Mouse (Mus musculus): ENCODE measurements around the gene Imp4. TPM values are rescaled to one million over a fixed set of nuclear protein-coding genes. Genes with fewer than 3 reads are reported as not detected.

Imp4 gene
- 32.4 and 34.6 TPM in 2 replicates for polyA plus RNA-seq (2012; rRNA removed)

DNA sequence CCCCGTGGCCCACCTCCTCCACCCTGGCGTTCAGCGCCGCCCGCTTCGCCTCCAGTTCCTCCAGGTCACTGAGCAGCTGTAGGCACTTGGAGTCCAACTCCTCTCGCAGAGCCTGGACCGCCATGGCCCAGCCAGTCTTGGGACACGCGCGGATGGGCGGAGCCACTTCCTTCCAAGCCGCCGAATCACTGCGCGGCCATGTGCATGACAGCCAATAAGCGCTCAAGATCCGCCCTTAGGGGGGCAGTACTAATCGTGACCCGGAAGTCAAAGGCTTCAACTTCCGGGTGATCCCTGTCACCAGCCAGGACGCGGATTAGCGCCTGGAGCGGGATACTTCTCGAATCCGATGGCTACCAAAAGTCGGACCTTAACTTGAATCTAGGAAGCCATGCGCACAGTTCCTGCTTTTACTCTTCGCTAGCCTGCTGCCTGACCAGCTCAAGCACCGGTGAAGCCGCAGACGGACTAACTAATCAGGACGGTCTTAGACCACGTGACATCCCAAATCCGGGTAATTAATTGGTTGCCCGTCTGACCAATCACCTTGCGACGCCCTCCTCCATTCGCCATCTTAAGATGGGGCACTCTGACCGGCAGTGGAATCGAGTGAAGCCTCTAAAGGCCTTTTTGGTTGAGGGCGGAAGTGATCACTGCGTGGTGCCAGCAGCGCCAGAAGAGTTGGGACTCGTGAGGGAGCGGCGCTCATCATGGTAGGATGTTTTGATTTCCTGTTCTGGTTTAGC, at the start of gene Imp4, which contains the start of gene Ccdc115:
Gene Imp4, plus strand, starts transcription at position 637 of the 746 bp plus-strand sequence.
Gene Ccdc115, minus strand, starts transcription at position 458 of the 746 bp plus-strand sequence.
- TF ChIP-seq POLR2A (IDR thresholded peaks at IDR 0.05; ENCODE audit: borderline replicate concordance, extremely low read depth, insufficient read depth, insufficient read length, poor library complexity, severe bottlenecking) (peak; percentile 64; the same call in 1 of the 2 replicates), CTCF (IDR thresholded peaks at IDR 0.05; ENCODE audit: borderline replicate concordance, extremely low read depth, insufficient read depth, insufficient read length) (no peak)
- peak; percentile 100 for DNase-seq (ENCODE audit: low read depth)

DNA sequence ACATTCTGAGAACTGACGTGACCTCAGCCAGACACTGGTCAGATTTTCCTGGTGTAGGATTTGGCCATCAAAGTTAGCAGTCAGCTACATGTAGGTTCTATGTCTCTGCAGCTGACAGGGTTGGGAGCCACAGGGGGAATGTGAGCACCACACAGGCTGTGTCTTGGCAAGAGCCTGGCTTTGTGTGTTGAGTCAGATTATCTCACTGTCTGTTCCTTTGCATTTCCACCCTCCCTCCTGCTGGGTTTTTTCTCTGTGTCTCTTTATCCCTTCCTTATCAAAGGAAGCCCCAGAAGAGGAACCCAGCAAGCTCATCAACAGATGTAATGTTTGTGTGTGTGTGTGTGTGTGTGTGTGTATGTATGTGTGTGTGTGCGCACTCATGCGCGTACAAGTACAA, 43.3 kb upstream of the Imp4 start:
- peak; percentile 75 for DNase-seq (ENCODE audit: low read depth)
- TF ChIP-seq POLR2A (IDR thresholded peaks at IDR 0.05; ENCODE audit: borderline replicate concordance, extremely low read depth, insufficient read depth, insufficient read length, poor library complexity, severe bottlenecking) (no peak), CTCF (IDR thresholded peaks at IDR 0.05; ENCODE audit: borderline replicate concordance, extremely low read depth, insufficient read depth, insufficient read length) (no peak)

GRCm38 (mm10) chr1:34399182-34399953, 40.3 kb upstream of the Imp4 start:
- TF ChIP-seq POLR2A (IDR thresholded peaks at IDR 0.05; ENCODE audit: borderline replicate concordance, extremely low read depth, insufficient read depth, insufficient read length, poor library complexity, severe bottlenecking) (no peak), CTCF (IDR thresholded peaks at IDR 0.05; ENCODE audit: borderline replicate concordance, extremely low read depth, insufficient read depth, insufficient read length) (no peak)
- DNase-seq (ENCODE audit: low read depth), result peak; percentile 85

DNA sequence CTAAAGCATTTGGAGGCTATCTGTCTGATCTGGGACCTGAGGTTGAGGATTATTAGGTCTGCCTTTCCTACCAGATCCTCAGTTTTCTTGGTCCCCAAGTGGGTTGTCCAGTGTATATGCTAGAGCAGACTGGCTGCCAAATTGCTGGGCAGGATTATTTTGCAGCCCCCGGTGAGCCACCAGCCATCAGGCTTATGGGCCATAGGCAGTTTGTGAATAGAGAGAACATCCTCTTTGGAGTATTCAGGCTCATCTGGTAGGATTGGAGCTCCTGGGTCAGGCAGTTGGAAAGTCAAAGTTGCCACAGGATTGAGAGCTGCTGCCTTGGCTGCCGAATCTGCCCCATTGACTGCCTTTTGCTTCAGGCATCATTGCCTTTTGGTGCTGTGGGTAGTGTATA, 11.2 kb upstream of the Imp4 start:
- no peak for DNase-seq (ENCODE audit: low read depth)
- TF ChIP-seq POLR2A (IDR thresholded peaks at IDR 0.05; ENCODE audit: borderline replicate concordance, extremely low read depth, insufficient read depth, insufficient read length, poor library complexity, severe bottlenecking) (no peak), CTCF (IDR thresholded peaks at IDR 0.05; ENCODE audit: borderline replicate concordance, extremely low read depth, insufficient read depth, insufficient read length) (no peak)

DNA sequence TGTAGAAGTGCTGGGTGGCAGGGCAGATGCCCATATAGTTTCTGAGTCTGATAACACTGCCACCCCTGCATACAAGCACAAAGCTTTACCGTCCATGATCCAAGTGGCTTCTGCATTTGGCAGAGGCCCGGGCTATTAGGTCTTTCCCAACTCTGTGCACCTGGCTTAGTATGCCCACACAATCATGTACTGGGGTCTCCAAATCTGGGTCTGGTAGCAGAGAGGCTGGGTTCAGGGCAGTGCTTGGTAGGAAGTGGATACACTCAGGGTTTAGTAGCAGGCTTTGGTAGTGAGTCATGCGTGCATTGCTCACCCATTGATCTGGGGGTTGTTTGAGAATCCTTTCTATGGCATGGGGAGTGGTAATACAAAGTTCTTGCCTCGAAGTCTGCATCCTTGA, 10.4 kb upstream of the Imp4 start:
- TF ChIP-seq CTCF (IDR thresholded peaks at IDR 0.05; ENCODE audit: borderline replicate concordance, extremely low read depth, insufficient read depth, insufficient read length) (no peak), POLR2A (IDR thresholded peaks at IDR 0.05; ENCODE audit: borderline replicate concordance, extremely low read depth, insufficient read depth, insufficient read length, poor library complexity, severe bottlenecking) (no peak)
- no peak for DNase-seq (ENCODE audit: low read depth)

DNA sequence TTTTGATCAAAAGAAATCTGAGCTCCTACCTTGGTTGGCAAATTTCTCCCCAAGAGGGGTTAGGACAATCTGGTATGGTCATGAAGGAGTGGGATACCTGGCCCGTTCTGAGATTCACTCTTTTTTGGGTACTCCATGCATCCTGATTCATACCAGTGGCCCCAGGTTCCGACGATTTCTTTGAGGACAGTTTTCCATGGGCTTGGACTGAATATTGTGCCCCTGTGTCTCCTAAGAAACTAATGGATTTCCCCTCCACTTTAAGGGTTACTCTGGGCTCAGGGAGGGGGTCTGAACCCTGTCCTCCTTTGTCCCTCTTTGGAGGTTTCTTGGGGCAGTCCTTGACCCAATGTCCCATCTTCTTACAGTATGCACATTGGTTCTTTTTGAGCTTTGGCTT, 8.7 kb upstream of the Imp4 start:
- no peak for DNase-seq (ENCODE audit: low read depth)
- TF ChIP-seq POLR2A (IDR thresholded peaks at IDR 0.05; ENCODE audit: borderline replicate concordance, extremely low read depth, insufficient read depth, insufficient read length, poor library complexity, severe bottlenecking) (no peak), CTCF (IDR thresholded peaks at IDR 0.05; ENCODE audit: borderline replicate concordance, extremely low read depth, insufficient read depth, insufficient read length) (no peak)

DNA sequence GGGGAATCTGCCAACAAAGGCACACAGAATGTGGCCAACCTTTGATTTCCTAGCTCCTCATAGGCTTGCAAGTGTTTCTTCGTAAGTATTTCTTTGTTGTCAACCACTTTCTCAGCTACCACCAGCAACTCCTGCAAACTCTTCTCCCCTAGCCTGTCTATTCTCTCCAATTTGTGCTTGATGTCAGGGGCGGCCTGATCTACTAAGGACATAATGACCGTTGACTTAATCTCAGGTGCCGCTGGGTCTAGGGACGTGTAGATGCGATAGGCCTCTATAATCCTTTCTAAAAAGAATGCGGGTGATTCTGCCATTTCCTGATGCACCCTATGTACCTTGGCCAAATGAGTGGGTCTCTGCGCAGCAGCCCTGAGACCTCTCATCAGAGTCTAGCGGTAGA, 8.2 kb upstream of the Imp4 start:
- DNase-seq (ENCODE audit: low read depth), result no peak
- TF ChIP-seq CTCF (IDR thresholded peaks at IDR 0.05; ENCODE audit: borderline replicate concordance, extremely low read depth, insufficient read depth, insufficient read length) (no peak), POLR2A (IDR thresholded peaks at IDR 0.05; ENCODE audit: borderline replicate concordance, extremely low read depth, insufficient read depth, insufficient read length, poor library complexity, severe bottlenecking) (no peak)

GRCm38 (mm10) chr1:34432411-34432775, 7.3 kb upstream of the Imp4 start:
- no peak for DNase-seq (ENCODE audit: low read depth)
- no peak for TF ChIP-seq POLR2A (IDR thresholded peaks at IDR 0.05; ENCODE audit: borderline replicate concordance, extremely low read depth, insufficient read depth, insufficient read length, poor library complexity, severe bottlenecking)
- TF ChIP-seq CTCF (IDR thresholded peaks at IDR 0.05; ENCODE audit: borderline replicate concordance, extremely low read depth, insufficient read depth, insufficient read length), result no peak

DNA sequence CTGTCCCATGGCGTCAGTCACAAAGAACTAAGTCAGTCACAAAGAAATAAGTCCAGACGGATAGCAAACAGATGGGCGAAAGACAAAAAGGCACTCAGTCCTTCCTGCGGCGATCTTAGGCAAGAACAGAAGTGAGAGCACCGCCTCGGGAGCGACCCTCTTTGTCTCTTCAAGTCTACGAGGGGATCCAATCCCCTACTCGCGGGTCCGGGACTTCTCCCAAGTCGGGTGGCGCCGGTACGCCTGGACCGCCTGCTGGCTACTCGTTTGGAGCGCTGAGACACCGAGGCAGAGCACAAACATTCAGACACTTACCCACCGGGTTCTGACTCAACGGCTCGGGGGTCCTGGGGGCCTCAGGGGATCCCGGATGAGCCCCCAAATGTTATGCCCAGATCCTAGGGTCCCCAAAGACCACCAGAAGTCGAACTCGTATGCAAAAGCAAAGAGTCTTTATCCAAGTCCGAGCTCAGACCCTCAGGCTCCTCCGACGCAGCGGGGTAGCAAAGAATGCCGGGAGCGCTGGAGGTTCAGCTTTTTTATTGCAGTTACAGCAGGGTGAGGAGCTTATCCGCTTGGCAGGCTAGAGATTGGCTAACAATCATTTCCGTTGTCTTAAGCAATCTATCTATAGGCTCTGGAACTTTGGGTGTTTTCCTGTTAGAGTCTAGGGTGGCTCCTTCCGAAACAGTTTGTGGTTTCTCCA, 6.7 kb upstream of the Imp4 start:
- DNase-seq (ENCODE audit: low read depth), result peak; percentile 80
- TF ChIP-seq CTCF (IDR thresholded peaks at IDR 0.05; ENCODE audit: borderline replicate concordance, extremely low read depth, insufficient read depth, insufficient read length) (no peak), POLR2A (IDR thresholded peaks at IDR 0.05; ENCODE audit: borderline replicate concordance, extremely low read depth, insufficient read depth, insufficient read length, poor library complexity, severe bottlenecking) (peak; percentile 11; the same call in 1 of the 2 replicates)

DNA sequence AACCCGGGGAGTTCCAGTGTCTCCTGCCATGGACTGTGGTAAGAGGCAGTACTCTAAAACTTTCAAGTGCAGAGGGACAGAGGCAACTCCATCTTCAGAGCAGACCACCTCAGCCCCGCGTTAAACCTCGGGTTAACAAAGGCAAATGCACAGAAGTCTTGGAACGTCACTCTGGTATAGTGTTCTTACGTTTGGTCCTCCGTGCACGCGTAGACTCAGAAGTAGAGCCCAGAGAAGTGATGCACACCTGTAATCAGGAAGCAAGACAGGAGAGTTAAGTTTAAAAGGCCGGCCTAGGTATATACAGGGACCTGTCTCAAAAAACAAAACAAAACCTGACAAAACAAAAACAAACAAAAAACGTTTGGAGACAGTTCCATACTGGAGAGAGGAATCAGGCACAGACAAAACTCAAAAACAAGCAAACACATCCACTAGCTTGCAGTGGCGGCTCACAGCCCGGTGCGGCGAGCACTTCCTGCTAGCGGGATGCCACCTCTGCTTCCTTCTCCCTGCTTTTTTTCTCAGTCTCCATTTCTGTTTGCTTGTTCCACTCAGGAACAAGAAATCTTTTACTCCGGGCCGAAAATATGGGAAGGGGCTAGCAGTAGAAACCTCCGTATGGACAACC, 5.6 kb upstream of the Imp4 start:
- TF ChIP-seq POLR2A (IDR thresholded peaks at IDR 0.05; ENCODE audit: borderline replicate concordance, extremely low read depth, insufficient read depth, insufficient read length, poor library complexity, severe bottlenecking) (no peak), CTCF (IDR thresholded peaks at IDR 0.05; ENCODE audit: borderline replicate concordance, extremely low read depth, insufficient read depth, insufficient read length) (no peak)

More for the DNA sequence above, 5.6 kb upstream of the Imp4 start:
- peak; percentile 73 for DNase-seq (ENCODE audit: low read depth)
